Mouse (Mus musculus) lung, postnatal 0 days (tissue): ENCODE results near the gene Atp2b4. TPM values are rescaled to one million over a fixed set of nuclear protein-coding genes. Genes with fewer than 3 reads are reported as not detected.

Experiments
- ATAC-seq: fragments of 200-750 bp; cut with Nextera tagmentation; 2 replicates; pipeline ENCODE4 v1.8.0; 2017; ENCODE audit warnings: moderate library complexity
- DNase-seq: peaks from one replicate; pipeline ENCODE4 v3.0.0-alpha.2; 2016; ENCODE audit warnings: low spot score
- H3K27ac ChIP-seq: fragments of 300-500 bp; sonication (generic); 2 replicates; pipeline ENCODE4 v1.5.1; 2014; ENCODE audit warnings: antibody characterized with exemption, mild to moderate bottlenecking, low read length, mixed read lengths
- H3K27me3 ChIP-seq: fragments of 300-500 bp; sonication (generic); replicated peaks from 2 replicates; pipeline ENCODE4 v1.6.1; 2014; ENCODE audit warnings: low read length, mixed read lengths; ENCODE audit not compliant: insufficient read depth
- H3K36me3 ChIP-seq: fragments of 300-500 bp; sonication (generic); 2 replicates; pipeline ENCODE4 v1.6.1; 2014; ENCODE audit warnings: low read length, mixed read lengths; ENCODE audit not compliant: insufficient read depth
- H3K4me1 ChIP-seq: fragments of 300-500 bp; sonication (generic); 2 replicates; pipeline ENCODE4 v1.6.1; 2014; ENCODE audit warnings: antibody characterized with exemption, low read depth, low read length, mixed read lengths; ENCODE audit not compliant: insufficient read depth
- H3K4me2 ChIP-seq: fragments of 300-500 bp; sonication (generic); replicated peaks from 2 replicates; pipeline ENCODE4 v1.6.1; 2014; ENCODE audit warnings: low read depth, mild to moderate bottlenecking, low read length, moderate library complexity, mixed read lengths
- H3K4me3 ChIP-seq: fragments of 300-500 bp; sonication (generic); 2 replicates; pipeline ENCODE4 v1.5.1; 2014; ENCODE audit warnings: low read depth, low read length
- H3K9ac ChIP-seq: fragments of 300-500 bp; sonication (generic); replicated peaks from 2 replicates; pipeline ENCODE4 v1.6.1; 2014; ENCODE audit warnings: low read depth, mild to moderate bottlenecking
- H3K9me3 ChIP-seq: fragments of 300-500 bp; sonication (generic); 2 replicates; pipeline ENCODE4 v1.6.1; 2016; ENCODE audit warnings: low read length, mixed read lengths
- CTCF ChIP-seq: IDR thresholded peaks from 2 replicates; pipeline ENCODE4 v1.5.1; 2016; ENCODE audit warnings: antibody characterized with exemption, mild to moderate bottlenecking
- EP300 ChIP-seq: IDR thresholded peaks from 2 replicates; pipeline ENCODE4 v1.6.1; 2016; ENCODE audit warnings: antibody characterized with exemption, mild to moderate bottlenecking, control low read depth
- WGBS: fragments of 180-500 bp; shearing (Covaris S2); extraction: QIAGEN DNeasy Blood & Tissue Kit; methylation state at CpG from one replicate; pipeline ENCODE4 v1.1.7; 2014; 5-methylcytosine and 5-hydroxymethylcytosine counted together
- polyA plus RNA-seq: library from polyadenylated mRNA; unstranded; fragments of >200 nt; fragmentation: Nextera tagmentation; extraction: Ambion mirVana; gene quantifications from 2 replicates; pipeline ENCODE4 v1.2.1, GENCODE M21; 2015

The Atp2b4 gene
- polyA plus RNA-seq, 1 experiment from 2014 or later, result 7.8 TPM

- no peak for TF ChIP-seq EP300
- no peak for TF ChIP-seq CTCF
- no peaks in the 10 kb centered on the region for H3K9me3 ChIP-seq
- H3K27ac ChIP-seq, result no peak overlapping the region
- peaks cover 6% of the 10 kb centered on the region; the same call in 1 of the 2 replicates for H3K4me1 ChIP-seq
- DNase-seq (peak; percentile 50), ATAC-seq (peak; percentile 69)
- no peaks in the 10 kb centered on the region for H3K36me3 ChIP-seq
- H3K27me3 ChIP-seq, result no peaks in the 10 kb centered on the region
- no peak overlapping the region for H3K4me2 ChIP-seq
- no peak overlapping the region for H3K9ac ChIP-seq
- 37% methylated on average over 5 of the region's 5 CpGs for WGBS
- H3K4me3 ChIP-seq, result no peak overlapping the region
Observed at GRCm38 (mm10) chr1:133762946-133763422, 37.9 kb downstream of the Atp2b4 start.

GRCm38 (mm10) chr1:133761278-133761677 is 39.6 kb downstream of the Atp2b4 start:
- ATAC-seq, result peak; percentile 68
- WGBS, result 49% methylated on average over 5 of the region's 5 CpGs
- no peak overlapping the region for H3K9ac ChIP-seq

GRCm38 (mm10) chr1:133754317-133754868 is 46.4 kb downstream of the Atp2b4 start:
- Histone ChIP-seq H3K4me2 (no peak overlapping the region), H3K9me3 (no peaks in the 10 kb centered on the region), H3K27ac (no peak overlapping the region), H3K4me1 (no peaks in the 10 kb centered on the region), H3K36me3 (no peaks in the 10 kb centered on the region), H3K4me3 (no peak overlapping the region), H3K9ac (no peak overlapping the region), H3K27me3 (no peaks in the 10 kb centered on the region)
- ATAC-seq (no peak), DNase-seq (no peak)
- TF ChIP-seq EP300, result no peak
- no peak for TF ChIP-seq CTCF
- 64% methylated on average over 4 of the region's 4 CpGs for WGBS

More at GRCm38 (mm10) chr1:133761278-133761677, 39.6 kb downstream of the Atp2b4 start:
- H3K27ac ChIP-seq, result peak overlapping the region; percentile 16; the same call in 1 of the 2 replicates
- no peaks in the 10 kb centered on the region for H3K9me3 ChIP-seq
- no peak overlapping the region for H3K4me3 ChIP-seq
- no peak overlapping the region for H3K4me2 ChIP-seq
- peak; percentile 81 for DNase-seq
- TF ChIP-seq CTCF (no peak), EP300 (no peak)
- H3K36me3 ChIP-seq, result no peaks in the 10 kb centered on the region
- H3K27me3 ChIP-seq, result no peaks in the 10 kb centered on the region
- no peaks in the 10 kb centered on the region for H3K4me1 ChIP-seq

- no peak overlapping the region for H3K9ac ChIP-seq
- H3K4me3 ChIP-seq, result no peak overlapping the region
- H3K27me3 ChIP-seq, result no peaks in the 10 kb centered on the region
- H3K4me2 ChIP-seq, result no peak overlapping the region
- H3K4me1 ChIP-seq, result no peaks in the 10 kb centered on the region
- H3K27ac ChIP-seq, result no peak overlapping the region
- no peaks in the 10 kb centered on the region for H3K9me3 ChIP-seq
- H3K36me3 ChIP-seq, result no peaks in the 10 kb centered on the region
- TF ChIP-seq CTCF (no peak), EP300 (no peak)
- WGBS, result 82% methylated on average over 8 of the region's 8 CpGs
- ATAC-seq (no peak), DNase-seq (no peak)
Observed at GRCm38 (mm10) chr1:133753325-133753724, 47.5 kb downstream of the Atp2b4 start.

- Histone ChIP-seq H3K27me3 (no peaks in the 10 kb centered on the region), H3K9me3 (no peaks in the 10 kb centered on the region), H3K4me1 (no peaks in the 10 kb centered on the region), H3K9ac (no peak overlapping the region), H3K4me2 (no peak overlapping the region), H3K27ac (no peak overlapping the region), H3K36me3 (no peaks in the 10 kb centered on the region), H3K4me3 (no peak overlapping the region)
- TF ChIP-seq EP300 (no peak), CTCF (no peak)
- no peak for ATAC-seq
- DNase-seq, result no peak
- 79% methylated on average over 3 of the region's 3 CpGs for WGBS
Observed at GRCm38 (mm10) chr1:133751621-133752020, 49.2 kb downstream of the Atp2b4 start.

GRCm38 (mm10) chr1:133749954-133750353 is 50.9 kb downstream of the Atp2b4 start:
- DNase-seq, result peak; percentile 34
- no peaks in the 10 kb centered on the region for H3K9me3 ChIP-seq
- 69% methylated on average over 4 of the region's 4 CpGs for WGBS
- no peaks in the 10 kb centered on the region for H3K27me3 ChIP-seq
- TF ChIP-seq CTCF, result no peak
- no peak for TF ChIP-seq EP300
- ATAC-seq, result peak; percentile 44; the same call in 1 of the 2 replicates
- H3K9ac ChIP-seq, result no peak overlapping the region
- H3K27ac ChIP-seq, result no peak overlapping the region
- H3K36me3 ChIP-seq, result no peaks in the 10 kb centered on the region
- H3K4me2 ChIP-seq, result no peak overlapping the region
- H3K4me3 ChIP-seq, result no peak overlapping the region
- H3K4me1 ChIP-seq, result peaks cover 3% of the 10 kb centered on the region; the same call in 1 of the 2 replicates
